Mouse (Mus musculus) spleen, adult 12 weeks (tissue): ENCODE results near the gene Apol9b.
"Not testable (repeated sequence)": the region's sequence is repeated elsewhere in the genome, so short reads cannot be mapped to it uniquely, and the experiment has no call there.

Source experiments
- DNase-seq: peaks from one replicate; pipeline ENCODE4 v3.0.0; 2022; ENCODE audit warnings: low spot score

The Apol9b gene

DNA sequence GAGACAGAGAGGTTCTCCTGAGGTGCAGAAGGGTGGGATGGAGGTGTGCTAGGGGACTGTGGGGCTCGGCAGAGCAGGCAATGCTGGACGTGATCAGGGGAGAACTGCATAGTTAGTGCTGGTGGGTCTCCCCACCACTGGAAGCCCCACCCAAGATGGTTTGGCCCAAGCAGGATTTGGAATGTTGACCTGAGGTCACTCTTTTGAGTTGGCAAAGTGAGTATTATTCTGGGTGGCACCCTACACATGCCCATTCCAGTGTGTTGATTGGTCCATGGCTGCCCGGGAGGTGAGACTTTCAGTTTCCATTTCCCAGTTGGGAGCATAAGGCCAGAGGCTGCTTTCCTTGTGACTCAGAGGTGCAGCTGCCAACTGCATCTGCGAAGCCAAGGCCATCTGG is at the start of gene Apol9b:
Apol9b (plus strand) TSS at position 301 of the 400 bp plus-strand sequence.
- not testable (repeated sequence) for DNase-seq

DNA sequence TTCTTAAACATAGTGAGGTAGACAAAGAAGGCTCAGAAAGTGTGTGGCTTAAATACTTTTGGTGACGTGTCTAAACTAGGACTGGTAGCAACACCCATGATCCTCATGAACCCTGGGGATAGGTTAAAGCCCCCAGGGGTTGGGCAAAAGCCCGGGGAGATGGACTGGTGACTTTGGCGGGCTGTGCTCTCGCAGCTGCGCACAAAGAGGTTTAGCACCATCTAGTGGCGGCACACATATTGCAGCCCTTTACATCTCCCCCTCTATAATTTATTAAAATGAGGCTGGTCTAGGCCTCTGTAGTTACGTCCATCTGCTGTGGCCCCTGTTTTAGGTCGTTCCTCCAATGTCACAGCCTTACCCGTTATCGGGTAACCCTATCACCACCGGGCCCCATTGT is 44.9 kb upstream of the Apol9b start:
- DNase-seq, result peak; percentile 50

DNA sequence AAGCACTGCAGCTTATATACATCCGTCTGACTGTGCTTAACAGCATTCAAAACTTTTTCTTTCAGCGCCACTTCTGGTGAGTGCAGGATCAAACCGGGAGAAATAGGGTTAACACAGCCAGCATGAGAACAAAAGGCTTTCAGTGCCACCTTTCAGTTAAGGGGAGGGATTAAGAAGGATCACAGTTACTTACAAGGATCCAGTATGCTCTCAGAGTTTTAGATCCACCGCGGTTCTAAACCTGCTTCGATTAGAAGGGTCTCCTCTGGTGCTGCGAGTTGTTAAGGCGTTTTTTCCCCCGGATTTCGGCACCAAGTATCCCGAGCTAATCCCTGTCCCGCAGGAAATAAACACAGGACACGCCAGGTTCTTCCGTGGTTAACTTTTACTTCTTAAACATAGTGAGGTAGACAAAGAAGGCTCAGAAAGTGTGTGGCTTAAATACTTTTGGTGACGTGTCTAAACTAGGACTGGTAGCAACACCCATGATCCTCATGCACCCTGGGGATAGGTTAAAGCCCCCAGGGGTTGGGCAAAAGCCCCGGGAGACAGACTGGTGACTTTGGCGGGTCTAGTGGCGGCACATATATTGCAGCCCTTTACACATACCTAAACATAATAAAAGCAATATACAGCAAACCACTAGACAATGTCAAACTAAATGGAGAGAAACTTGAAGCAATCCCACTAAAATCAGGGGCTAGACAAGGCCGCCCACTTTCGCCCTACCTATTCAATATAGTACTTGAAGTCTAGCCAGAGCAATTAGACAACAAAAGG is 37.1 kb upstream of the Apol9b start:
- DNase-seq, result not testable (repeated sequence)

DNA sequence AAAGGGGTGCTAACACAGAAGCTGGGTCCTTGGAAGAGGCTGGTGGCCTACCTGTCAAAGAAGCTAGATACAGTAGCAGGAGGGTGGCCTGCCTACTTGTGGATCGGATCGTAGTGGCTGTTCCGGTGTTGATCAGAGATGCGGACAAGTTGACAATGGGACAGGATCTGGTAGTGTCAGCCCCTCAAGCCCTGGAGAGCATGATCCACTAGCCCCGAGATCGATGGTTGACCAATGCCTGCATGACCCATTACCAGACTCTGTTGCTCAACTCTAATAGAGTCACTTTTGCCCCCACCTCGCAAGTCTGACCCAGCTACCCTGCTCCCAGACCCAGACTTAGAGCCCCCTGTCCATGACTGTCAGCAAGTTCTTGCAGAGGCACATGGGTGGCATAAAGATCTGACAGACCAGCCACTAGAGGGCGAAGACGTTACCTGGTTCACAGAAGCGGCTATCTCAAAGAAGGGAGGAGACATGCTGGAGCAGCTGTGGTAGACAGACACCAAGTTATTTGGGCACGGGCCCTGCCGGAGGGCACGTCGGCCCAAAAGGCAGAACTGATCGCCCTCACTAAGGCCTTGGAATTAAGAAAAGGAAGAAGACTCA is 34.0 kb upstream of the Apol9b start:
- peak; percentile 36 for DNase-seq

DNA sequence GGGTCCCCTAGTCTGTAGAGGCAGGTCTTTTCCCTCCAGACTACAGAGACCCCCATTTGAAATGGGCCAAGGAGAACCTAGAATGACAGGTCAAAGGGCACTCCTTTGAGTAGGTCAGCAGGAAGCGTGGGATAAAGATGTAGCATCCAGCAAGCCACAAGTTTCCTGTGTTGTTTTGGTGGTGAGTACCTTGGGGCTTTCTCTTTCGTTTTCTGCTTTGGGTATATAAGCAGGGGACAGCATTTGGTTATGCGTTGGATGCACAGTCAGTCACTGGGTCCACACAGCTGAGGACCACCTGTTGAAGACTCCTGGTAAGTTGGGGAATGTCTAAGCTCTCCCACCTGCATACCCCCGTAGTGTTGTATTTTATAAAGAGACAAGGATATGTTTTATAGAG is 30.2 kb upstream of the Apol9b start, which contains the start of gene Apol7e:
Apol7e (plus strand) TSS at position 202 of the 400 bp plus-strand sequence.
- DNase-seq, result not testable (repeated sequence)

DNA sequence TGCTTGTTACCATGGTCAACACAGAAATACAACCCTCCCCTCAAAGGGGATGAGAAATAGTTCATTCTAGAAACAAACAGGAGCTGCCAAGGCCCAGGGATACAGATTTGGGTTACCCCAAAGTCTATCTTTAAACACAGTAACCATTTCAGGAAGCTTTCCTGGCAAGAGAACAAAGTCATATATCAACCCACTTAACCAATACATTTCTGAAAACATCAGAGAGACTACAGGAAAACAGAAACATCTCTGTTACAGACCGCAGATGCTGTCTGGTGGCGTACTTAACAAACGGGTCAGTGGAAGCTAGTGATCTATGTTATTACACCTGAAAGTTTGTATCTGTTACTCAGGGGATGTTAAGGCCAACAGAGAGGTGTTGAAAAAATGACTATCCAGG is 23.5 kb upstream of the Apol9b start:
- DNase-seq, result not testable (repeated sequence)

DNA sequence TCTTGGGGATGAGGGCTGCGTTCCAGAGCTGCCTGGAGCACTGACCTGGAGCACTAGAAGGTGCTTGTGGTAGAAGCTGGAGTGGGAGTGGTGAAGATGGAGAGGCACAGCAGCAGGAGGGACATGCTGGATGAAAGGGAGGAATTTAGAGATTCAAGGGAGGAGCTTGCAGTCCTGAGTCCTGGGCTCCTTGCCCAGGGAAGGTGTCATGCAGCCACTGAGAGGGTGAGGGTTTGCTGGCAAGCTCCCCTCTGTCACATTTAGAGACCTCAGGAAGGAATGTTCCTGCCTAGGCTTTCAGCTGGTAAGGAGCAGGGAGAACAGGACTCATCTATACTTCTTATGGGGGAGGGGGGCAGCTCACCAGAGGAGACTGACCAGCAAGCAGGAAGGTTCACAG is 19.9 kb upstream of the Apol9b start:
- DNase-seq, result not testable (repeated sequence)

DNA sequence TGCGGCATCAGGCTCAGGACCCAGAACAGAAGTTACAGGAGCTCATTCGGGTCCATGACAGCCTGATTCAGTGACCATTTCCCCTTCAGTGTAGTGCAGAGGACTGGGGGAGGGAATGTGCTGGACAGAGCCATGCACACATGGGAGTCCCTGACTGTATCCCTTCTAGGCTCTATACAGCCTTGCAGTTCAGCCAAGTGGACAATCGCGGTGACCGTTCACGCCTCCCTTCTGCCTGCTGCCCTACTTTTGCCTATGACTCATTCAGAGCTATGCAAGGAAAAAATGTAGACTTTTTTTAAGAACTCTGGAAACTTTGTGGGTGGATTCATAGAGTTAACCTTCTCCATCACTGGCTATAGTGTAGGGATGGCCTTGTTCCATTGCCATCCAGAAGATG is 10.6 kb upstream of the Apol9b start:
- not testable (repeated sequence) for DNase-seq

DNA sequence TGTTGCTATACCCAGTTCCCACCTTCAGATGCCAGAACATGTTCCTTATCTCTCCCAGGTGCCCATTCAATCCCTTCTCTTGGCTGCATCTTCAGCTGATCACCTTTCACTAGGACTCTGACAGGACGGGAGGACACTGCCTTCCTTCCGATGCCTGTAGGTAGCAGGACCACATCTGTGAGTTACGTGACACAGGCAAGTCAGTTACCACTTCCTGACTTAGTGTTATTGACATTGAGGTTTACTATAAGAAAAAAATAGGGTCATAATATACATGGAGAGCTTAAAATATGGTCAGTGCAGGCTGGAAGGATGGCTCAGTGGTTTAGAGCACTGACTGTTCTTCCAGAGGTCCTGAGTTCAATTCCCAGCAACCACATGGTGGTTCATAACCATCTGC is 7.3 kb upstream of the Apol9b start:
- not testable (repeated sequence) for DNase-seq

DNA sequence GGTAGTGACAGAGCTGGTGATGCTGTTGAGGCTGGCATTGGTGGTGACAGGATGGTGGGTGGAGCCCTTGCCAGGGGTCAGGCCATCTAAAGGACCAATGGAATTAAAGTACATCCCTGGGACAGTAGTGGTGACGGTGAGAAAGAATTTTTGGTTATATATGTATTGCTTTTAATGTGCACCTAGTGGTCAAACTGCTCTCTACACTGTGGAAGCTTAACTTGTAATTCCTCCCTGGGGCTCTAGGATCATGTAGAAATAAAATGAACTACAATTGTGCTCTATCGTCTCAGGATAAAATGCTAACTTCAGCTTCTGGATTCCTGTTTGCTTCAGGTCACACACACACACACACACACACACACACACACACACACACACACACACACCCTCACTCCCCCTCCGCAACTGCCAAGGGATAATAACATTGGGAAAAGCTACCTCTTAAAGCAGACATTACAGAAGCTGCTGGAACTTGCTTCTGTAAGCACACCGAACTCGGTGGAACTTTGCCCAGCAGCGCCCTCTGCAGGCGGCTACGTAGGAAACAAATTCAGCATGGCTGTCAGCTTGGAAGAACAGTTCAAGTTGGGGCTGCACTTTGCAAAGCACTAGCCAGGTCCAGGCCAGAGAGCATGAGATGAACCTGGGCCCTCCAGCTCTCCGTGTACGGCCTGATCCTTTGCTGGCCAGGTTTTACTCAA is 4.5 kb upstream of the Apol9b start:
- not testable (repeated sequence) for DNase-seq

DNA sequence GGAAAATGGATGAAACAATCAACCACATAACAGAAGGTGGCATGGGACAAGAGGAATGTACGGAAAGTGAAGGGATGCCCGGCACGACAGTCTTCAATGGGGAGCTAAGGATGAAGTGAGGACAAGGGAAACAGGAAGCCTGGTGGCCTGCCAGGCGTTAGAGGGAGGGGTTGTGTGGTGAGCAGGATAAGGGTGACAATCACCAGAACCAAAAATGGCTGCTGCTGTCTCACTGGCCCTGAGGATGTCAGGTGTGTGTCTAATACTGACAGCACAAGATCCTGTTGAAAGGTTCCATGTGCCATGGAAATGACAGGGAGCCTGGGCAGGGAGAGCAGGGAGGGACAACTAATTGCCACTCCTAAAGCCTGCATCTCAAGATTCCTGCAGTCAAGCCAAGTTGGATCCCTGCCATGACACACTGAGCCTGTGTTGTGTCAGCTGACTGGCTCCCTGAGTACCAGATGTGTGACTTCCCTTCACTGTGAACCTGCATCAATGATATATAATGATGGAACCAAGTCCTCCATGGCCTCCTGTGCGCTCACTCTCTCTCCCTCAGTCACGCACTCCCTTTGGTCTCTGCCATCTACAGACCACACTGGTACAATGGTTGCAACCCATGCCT is 3.3 kb upstream of the Apol9b start:
- DNase-seq, result not testable (repeated sequence)

DNA sequence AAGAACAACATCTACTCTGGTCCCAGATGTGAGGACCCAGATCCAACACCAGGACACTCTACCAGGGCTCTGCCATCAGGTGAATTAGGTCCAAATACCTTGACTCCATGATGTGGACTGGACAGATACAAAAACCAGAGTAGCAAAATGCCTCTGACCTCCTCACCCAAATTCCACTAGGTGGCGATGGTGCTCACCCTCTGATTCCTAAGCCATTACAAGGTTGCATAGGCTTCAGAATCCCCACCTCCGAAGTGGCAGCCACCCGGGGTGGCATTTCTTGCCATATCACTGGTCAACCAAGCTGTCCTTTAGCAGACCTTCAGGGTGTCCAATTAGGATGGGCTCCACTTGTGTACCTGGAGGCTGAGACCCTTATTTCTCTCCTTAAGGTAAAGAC is 1.7 kb upstream of the Apol9b start:
- not testable (repeated sequence) for DNase-seq

DNA sequence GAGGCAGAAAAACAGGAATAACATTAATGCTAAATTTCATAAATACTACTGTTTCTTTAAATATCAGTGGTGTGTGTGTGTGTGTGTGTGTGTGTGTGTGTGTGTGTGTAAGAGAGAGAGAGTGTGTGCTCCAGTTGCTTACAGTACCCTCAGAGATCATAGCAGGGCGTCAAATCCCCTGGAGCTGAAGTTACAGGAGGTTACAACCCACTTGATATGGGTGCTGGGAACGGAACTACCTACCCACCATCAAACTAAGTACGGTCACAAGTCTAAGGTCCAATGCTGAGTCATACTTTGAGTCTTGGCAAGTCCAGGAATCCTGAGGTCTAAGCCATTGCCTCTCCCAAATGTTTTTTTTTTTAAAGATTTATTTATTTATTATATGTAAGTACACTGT is 1.1 kb upstream of the Apol9b start:
- DNase-seq, result not testable (repeated sequence)

DNA sequence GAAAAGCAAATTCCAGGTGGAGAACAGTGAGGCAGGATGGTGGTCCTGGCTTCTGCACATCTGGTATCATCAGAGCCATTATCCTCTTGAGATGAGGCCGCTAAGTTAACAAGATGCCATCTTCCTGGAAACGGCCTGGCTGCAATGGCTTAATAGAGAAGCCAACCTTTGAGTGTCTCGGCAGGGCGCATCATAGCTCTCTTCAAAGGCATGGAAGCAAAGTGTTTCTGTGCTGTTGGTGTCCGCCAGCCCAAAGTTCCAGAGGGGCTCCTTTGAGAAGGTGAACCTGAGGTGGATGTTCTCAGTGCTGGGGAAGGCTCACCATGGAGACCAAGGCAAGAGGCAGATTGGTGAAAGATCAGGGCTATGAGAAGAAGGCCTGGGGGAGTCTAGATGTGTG is 2.8 kb downstream of the Apol9b start:
- no peak for DNase-seq

DNA sequence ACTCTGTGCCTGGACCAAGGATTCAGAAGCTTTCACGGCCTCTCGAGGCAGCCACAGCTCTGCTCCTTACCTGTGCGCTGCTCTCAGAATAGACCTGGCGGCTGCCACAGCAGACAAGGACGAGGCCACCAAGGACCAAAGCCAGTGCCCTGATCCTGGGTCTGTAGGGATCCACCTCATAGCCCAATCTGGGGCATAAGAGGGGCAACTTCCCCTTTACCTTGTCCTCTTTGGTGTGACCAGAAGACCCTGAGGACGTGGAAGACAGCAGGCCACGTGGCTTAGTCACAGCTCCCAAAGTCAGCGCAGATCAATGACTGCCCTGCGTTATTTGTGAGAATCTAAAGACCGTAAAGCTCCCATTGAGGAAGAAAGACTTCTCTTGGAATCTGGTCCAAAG is 4.0 kb downstream of the Apol9b start:
- DNase-seq, result not testable (repeated sequence)

DNA sequence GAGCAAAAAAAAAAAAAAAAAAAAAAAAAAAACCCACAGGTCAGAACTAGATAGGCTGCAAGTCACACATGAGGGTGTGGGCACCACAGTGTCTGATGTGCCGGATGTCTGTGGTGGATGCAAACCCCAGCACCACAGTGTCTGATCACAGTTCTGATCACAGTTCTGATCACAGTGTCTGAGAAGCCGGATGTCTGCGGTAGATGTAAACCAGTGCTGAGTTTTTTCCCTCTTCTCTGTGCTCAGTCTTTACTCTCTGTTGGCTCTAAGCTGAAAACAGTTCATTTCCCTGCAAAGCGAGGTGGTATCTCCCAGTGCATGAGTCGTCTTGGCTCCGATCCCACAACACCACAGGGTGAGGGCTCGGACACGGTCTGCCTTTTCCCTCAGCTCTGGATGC is 4.5 kb downstream of the Apol9b start:
- DNase-seq, result peak; percentile 30

DNA sequence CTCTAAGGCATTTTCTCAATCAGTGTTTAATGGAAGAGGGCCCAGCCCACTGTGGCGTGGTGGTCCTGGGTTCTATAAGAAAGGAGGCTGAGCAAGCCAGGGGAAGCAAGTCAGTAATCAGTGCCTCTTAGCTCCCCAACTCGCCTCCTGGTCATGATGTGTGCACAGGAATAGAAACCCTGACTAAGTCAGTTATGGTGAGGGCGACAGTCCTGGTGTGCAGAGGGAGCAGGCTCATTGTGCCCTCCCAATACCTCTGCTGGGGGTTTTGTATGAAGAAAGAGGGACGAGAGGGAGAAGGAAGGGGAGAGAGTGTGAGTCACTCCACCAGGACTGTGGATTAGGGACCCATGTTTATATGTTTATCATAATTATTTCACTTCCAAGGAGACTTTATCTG is 5.1 kb downstream of the Apol9b start:
- DNase-seq, result not testable (repeated sequence)

DNA sequence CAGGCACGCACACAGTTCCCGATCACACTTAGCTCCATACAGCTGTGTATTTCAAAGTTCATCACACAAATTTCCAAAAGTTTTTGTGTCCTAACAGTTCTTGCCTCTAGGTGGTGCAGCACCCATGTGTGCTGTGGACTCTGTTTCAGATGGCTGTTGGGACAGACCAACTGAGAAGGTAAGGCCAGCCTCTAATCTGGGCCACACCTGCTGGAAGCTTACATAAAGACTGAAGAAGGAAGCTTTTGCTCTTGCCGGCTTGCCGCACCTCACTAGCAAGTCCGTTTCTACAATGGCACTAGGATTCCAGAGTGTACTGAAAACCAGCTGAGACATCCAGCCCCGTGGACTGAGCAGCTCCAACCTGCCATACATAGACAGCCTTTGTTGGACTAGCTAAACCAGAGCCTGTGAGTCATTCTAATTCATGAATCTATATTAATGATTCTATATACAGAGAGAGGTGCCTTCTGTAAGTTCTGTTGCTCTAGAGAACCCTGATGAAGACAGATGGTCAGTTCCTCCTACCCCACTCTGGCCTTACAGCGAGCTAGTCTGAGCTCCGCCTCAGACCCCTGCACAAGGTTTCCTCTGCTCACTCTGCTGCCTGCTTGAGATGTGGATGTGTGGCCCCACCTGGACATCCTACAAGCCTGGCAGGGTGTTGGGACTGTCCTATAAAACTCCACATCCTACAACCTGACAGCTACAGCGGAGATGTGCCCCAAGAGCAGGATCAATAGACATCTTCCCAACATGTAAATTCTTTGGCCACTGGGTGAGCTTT is 11.9 kb downstream of the Apol9b start:
- no peak for DNase-seq

DNA sequence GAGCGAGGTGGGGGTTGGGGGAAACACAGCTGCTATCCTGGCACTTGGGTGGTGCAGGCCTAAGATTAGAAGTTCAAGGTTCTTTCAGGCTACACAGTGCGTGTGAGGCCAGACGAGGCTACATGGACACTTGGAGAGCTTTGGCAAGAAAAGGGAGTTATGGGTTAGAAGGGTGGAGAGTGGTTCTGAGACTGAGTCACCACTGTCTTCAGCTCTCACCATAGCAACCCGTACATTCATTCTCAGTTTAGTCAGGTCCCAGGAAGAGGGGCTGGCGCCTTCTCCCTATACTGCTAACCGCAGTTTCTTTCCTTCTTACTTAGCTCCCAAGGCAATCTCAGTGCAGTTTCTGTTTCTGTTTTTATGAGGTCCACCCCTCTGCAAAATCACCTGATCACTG is 12.7 kb downstream of the Apol9b start:
- not testable (repeated sequence) for DNase-seq

DNA sequence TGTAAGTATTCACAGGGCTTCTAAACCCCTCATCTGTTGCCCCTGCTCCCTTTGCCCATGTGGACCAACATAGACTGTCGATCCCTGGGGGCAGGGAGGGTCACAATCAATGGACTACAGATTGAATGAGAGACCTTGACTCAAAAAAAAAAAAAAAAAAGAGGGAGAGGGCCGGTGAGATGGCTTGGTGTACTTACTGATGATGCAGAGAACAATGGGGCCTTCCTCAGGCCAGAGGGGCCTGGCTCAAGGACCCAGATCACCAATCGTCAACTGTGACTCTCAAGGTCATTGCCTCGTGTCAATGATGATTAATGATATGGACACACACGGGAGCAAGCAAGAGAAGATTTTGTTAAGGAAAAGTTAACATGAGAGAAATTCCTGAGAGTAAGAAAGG is 15.8 kb downstream of the Apol9b start:
- no peak for DNase-seq

DNA sequence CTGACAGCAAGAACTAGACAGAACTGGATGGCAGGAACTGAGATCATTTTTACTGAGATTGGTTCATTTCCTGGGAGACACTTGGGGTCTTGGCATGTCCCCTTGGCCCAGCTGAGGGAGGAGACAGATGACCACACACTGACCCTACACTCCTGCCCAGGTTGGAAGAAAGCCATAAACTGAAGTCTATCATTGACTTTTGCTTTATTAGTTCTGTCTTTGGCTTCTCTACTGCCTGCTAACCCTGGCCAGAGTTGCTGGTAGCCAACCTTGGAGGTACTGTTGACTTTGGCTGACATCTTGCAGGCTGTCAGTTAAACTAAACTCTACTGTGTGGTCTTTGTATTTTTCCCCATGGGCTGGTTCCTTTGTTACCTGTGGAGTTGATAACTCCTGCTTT is 16.2 kb downstream of the Apol9b start:
- no peak for DNase-seq

DNA sequence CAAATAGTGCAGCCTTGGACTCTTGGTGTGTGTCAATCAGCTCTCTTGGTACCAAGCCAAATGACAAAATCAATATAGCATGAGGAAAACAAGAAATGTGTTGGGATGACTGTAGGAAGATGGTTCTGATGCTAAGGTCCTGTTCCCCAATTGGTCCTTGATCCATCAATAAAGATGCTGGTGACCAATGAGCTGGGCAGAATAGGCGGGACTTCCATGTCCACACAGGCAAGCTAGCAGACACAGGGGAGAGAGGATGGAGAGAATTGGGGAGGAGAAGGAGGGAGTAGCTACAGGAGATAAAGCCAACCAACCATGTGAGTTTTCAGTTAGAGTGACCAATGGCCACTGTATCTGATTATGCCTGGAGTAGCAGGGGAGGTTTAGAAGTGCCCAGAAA is 17.5 kb downstream of the Apol9b start:
- DNase-seq, result no peak
